Mouse (Mus musculus): ENCODE measurements around the gene Rassf5. TPM values are rescaled to one million over a fixed set of nuclear protein-coding genes. Genes with fewer than 3 reads are reported as not detected.
"Not testable (repeated sequence)": the region's sequence is repeated elsewhere in the genome, so short reads cannot be mapped to it uniquely, and the experiment has no call there.

Gene Rassf5
- polyA plus RNA-seq, 1 experiment from 2014 or later = 4.0 TPM

DNA sequence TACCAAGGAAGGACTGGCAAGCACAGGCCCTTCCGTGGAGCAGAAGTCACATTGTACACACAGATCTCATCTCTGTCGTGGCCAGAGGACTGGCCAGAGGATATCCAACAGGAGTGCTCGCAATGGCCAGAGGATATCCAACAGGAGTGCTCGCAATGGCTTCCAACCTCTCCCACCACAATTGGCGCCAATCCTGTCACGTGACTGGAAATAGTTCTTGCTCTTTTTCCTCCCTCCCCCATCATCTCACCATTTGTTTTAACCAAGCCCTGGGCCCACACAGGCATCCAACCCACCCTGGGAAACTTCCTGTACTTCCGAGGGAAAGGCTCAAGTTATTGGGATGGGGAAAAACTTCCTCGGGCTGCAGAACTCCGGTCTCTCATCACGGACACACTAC is 23.7 kb upstream of the Rassf5 start:
- no peak overlapping the region for H3K4me3 ChIP-seq (ENCODE audit: low read depth, low read length)
- no peak overlapping the region for H3K9ac ChIP-seq (ENCODE audit: low read depth, low read length)
- H3K4me1 ChIP-seq (ENCODE audit: control insufficient read depth, insufficient read depth, low read length) = no peaks in the 10 kb centered on the region
- H3K27me3 ChIP-seq (ENCODE audit: control insufficient read depth, insufficient read depth, low read depth, low read length) = no peaks in the 10 kb centered on the region
- H3K9me3 ChIP-seq (replicated peaks; ENCODE audit: control insufficient read depth, low read length, poor library complexity, severe bottlenecking) = no peaks in the 10 kb centered on the region
- H3K4me2 ChIP-seq (ENCODE audit: low read length) = no peak overlapping the region
- WGBS = 85% methylated on average over 10 of the region's 10 CpGs
- H3K27ac ChIP-seq (ENCODE audit: low read length) = no peak overlapping the region
- no peaks in the 10 kb centered on the region for H3K36me3 ChIP-seq (ENCODE audit: control insufficient read depth, insufficient read depth, low read length)
- no peak for ATAC-seq

- H3K36me3 ChIP-seq (ENCODE audit: control insufficient read depth, insufficient read depth, low read length) = no peaks in the 10 kb centered on the region
- H3K27ac ChIP-seq (ENCODE audit: low read length) = no peak overlapping the region
- no peaks in the 10 kb centered on the region for H3K27me3 ChIP-seq (ENCODE audit: control insufficient read depth, insufficient read depth, low read depth, low read length)
- H3K4me2 ChIP-seq (ENCODE audit: low read length) = no peak overlapping the region
- H3K9ac ChIP-seq (ENCODE audit: low read depth, low read length) = no peak overlapping the region
- no peaks in the 10 kb centered on the region for H3K4me1 ChIP-seq (ENCODE audit: control insufficient read depth, insufficient read depth, low read length)
- ATAC-seq = no peak
- 73% methylated on average over 12 of the region's 12 CpGs for WGBS
- no peaks in the 10 kb centered on the region for H3K9me3 ChIP-seq (replicated peaks; ENCODE audit: control insufficient read depth, low read length, poor library complexity, severe bottlenecking)
- H3K4me3 ChIP-seq (ENCODE audit: low read depth, low read length) = no peak overlapping the region
Measured at GRCm38 (mm10) chr1:131263905-131264304, 18.8 kb upstream of the Rassf5 start.

GRCm38 (mm10) chr1:131260309-131260656 is 15.2 kb upstream of the Rassf5 start:
- no peaks in the 10 kb centered on the region for H3K9me3 ChIP-seq (replicated peaks; ENCODE audit: control insufficient read depth, low read length, poor library complexity, severe bottlenecking)
- no peak overlapping the region for H3K4me2 ChIP-seq (ENCODE audit: low read length)
- no peak overlapping the region for H3K4me3 ChIP-seq (ENCODE audit: low read depth, low read length)
- H3K36me3 ChIP-seq (ENCODE audit: control insufficient read depth, insufficient read depth, low read length) = no peaks in the 10 kb centered on the region
- no peak overlapping the region for H3K9ac ChIP-seq (ENCODE audit: low read depth, low read length)
- H3K27me3 ChIP-seq (ENCODE audit: control insufficient read depth, insufficient read depth, low read depth, low read length) = no peaks in the 10 kb centered on the region
- H3K27ac ChIP-seq (ENCODE audit: low read length) = no peak overlapping the region
- ATAC-seq = no peak
- WGBS = 29% methylated on average over 10 of the region's 10 CpGs
- no peaks in the 10 kb centered on the region for H3K4me1 ChIP-seq (ENCODE audit: control insufficient read depth, insufficient read depth, low read length)

DNA sequence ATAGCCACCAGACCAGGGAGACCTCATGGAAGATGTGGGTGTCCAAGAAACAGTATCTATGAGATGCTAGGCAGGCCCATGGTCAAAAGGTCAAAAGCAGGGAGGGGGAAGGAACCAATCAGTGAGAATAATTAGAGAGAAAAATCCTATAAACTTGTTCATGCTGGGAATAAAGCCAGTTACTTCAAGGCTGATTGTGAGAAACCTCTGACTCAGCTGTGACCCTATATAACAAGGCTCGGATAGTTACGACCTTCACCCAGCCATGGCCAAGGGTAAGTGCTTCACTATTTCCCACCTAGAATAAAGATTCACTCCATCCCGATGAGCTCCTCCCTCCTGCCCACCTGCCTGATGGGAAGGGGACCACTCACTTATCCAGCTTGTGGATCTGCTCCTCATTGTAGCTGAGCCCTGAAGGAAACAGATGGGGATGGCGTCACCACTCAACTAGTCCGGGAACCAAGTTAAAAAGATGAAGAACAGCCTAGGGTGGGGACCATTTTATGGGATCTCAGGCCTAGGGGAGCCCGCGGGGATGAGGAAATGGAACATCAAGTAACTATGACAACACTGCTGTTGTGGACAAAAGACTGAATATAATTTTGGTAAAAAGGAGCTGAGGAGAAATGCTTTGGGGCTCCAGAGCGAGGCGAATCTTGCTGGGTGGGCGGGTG is 14.7 kb upstream of the Rassf5 start:
- Histone ChIP-seq H3K36me3 (ENCODE audit: control insufficient read depth, insufficient read depth, low read length) (no peaks in the 10 kb centered on the region), H3K27me3 (ENCODE audit: control insufficient read depth, insufficient read depth, low read depth, low read length) (no peaks in the 10 kb centered on the region), H3K4me1 (ENCODE audit: control insufficient read depth, insufficient read depth, low read length) (no peaks in the 10 kb centered on the region), H3K27ac (ENCODE audit: low read length) (no peak overlapping the region), H3K9me3 (replicated peaks; ENCODE audit: control insufficient read depth, low read length, poor library complexity, severe bottlenecking) (no peaks in the 10 kb centered on the region), H3K4me2 (ENCODE audit: low read length) (no peak overlapping the region), H3K4me3 (ENCODE audit: low read depth, low read length) (no peak overlapping the region), H3K9ac (ENCODE audit: low read depth, low read length) (no peak overlapping the region)
- WGBS = 69% methylated on average over 10 of the region's 10 CpGs
- ATAC-seq = no peak

DNA sequence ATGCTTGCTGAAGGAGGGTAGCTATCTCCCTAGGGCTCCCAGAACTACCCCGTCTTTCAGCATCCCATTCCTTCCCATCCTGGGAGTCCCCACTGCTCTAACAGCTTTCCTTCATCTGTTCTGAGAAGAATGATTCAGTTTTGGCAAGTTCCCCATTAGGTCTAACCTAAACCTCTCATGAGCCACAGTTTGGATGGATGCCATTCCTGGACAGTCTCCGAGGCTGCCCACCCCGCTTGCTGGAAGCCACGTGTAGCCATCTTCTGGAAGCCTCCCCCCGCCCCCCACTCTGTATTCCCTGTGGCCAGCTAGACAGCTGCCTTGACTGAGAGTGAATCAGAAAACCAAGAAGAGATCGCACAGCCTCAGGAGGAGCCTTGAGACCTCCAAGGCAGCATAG is 12.2 kb upstream of the Rassf5 start:
- H3K4me3 ChIP-seq (ENCODE audit: low read depth, low read length) = no peak overlapping the region
- ATAC-seq = no peak
- WGBS = 88% methylated on average over 6 of the region's 6 CpGs

GRCm38 (mm10) chr1:131252516-131253250 is 7.6 kb upstream of the Rassf5 start:
- H3K27me3 ChIP-seq (ENCODE audit: control insufficient read depth, insufficient read depth, low read depth, low read length); H3K4me3 ChIP-seq (ENCODE audit: low read depth, low read length); H3K4me2 ChIP-seq (ENCODE audit: low read length); H3K4me1 ChIP-seq (ENCODE audit: control insufficient read depth, insufficient read depth, low read length); H3K27ac ChIP-seq (ENCODE audit: low read length); H3K36me3 ChIP-seq (ENCODE audit: control insufficient read depth, insufficient read depth, low read length); H3K9ac ChIP-seq (ENCODE audit: low read depth, low read length); ATAC-seq; H3K9me3 ChIP-seq (replicated peaks; ENCODE audit: control insufficient read depth, low read length, poor library complexity, severe bottlenecking): not testable (repeated sequence)
- 91% methylated on average over 7 of the region's 7 CpGs for WGBS

More for the DNA sequence above, 12.2 kb upstream of the Rassf5 start:
- Histone ChIP-seq H3K36me3 (ENCODE audit: control insufficient read depth, insufficient read depth, low read length) (no peaks in the 10 kb centered on the region), H3K4me2 (ENCODE audit: low read length) (no peak overlapping the region), H3K9ac (ENCODE audit: low read depth, low read length) (no peak overlapping the region), H3K9me3 (replicated peaks; ENCODE audit: control insufficient read depth, low read length, poor library complexity, severe bottlenecking) (no peaks in the 10 kb centered on the region), H3K27ac (ENCODE audit: low read length) (no peak overlapping the region), H3K27me3 (ENCODE audit: control insufficient read depth, insufficient read depth, low read depth, low read length) (no peaks in the 10 kb centered on the region), H3K4me1 (ENCODE audit: control insufficient read depth, insufficient read depth, low read length) (no peaks in the 10 kb centered on the region)

- no peak overlapping the region for H3K9ac ChIP-seq (ENCODE audit: low read depth, low read length)
- H3K4me2 ChIP-seq (ENCODE audit: low read length) = peak overlapping the region; percentile 92; the same call in 1 of the 2 replicates
- no peaks in the 10 kb centered on the region for H3K36me3 ChIP-seq (ENCODE audit: control insufficient read depth, insufficient read depth, low read length)
- H3K4me3 ChIP-seq (ENCODE audit: low read depth, low read length) = no peak overlapping the region
- H3K27me3 ChIP-seq (ENCODE audit: control insufficient read depth, insufficient read depth, low read depth, low read length) = peaks cover 12% of the 10 kb centered on the region; the same call in 1 of the 2 replicates
- H3K9me3 ChIP-seq (replicated peaks; ENCODE audit: control insufficient read depth, low read length, poor library complexity, severe bottlenecking) = no peaks in the 10 kb centered on the region
- no peak overlapping the region for H3K27ac ChIP-seq (ENCODE audit: low read length)
- WGBS = 13% methylated on average over 7 of the region's 7 CpGs
- H3K4me1 ChIP-seq (ENCODE audit: control insufficient read depth, insufficient read depth, low read length) = 0 out of 2 replicates have a peak, but pooled peaks cover 2% of the 10 kb centered on the region
- ATAC-seq = no peak
Measured at GRCm38 (mm10) chr1:131246433-131247395, 1.7 kb upstream of the Rassf5 start.

GRCm38 (mm10) chr1:131245926-131246325 is 868 bp upstream of the Rassf5 start:
- peak; percentile 51 for ATAC-seq

More at GRCm38 (mm10) chr1:131245926-131246325, 868 bp upstream of the Rassf5 start:
- Histone ChIP-seq H3K9ac (ENCODE audit: low read depth, low read length) (peak overlapping the region; percentile 79), H3K27me3 (ENCODE audit: control insufficient read depth, insufficient read depth, low read depth, low read length) (peaks cover 12% of the 10 kb centered on the region; the same call in 1 of the 2 replicates), H3K9me3 (replicated peaks; ENCODE audit: control insufficient read depth, low read length, poor library complexity, severe bottlenecking) (no peaks in the 10 kb centered on the region), H3K4me2 (ENCODE audit: low read length) (peak overlapping the region; percentile 92), H3K4me3 (ENCODE audit: low read depth, low read length) (peak overlapping the region; percentile 58), H3K4me1 (ENCODE audit: control insufficient read depth, insufficient read depth, low read length) (0 out of 2 replicates have a peak, but pooled peaks cover 2% of the 10 kb centered on the region), H3K36me3 (ENCODE audit: control insufficient read depth, insufficient read depth, low read length) (no peaks in the 10 kb centered on the region), H3K27ac (ENCODE audit: low read length) (no peak overlapping the region)
- WGBS = 8% methylated on average over 9 of the region's 9 CpGs
